Mouse (Mus musculus): ENCODE measurements at regions not wholly inside any gene's neighbourhood (a gene's known extent, or its start where the extent isn't known, plus 50 kb on each side); places are given as distances from the start of the nearest gene placed in this dataset.

GRCm38 (mm10) chr13:75204417-75204816 is 114.8 kb downstream of the Pcsk1 start:
- H3K9me3 ChIP-seq: no peaks in the 10 kb centered on the region
- peak; percentile 83 for ATAC-seq (replicated peaks)
- H3K4me3 ChIP-seq: no peak overlapping the region
- H3K4me2 ChIP-seq: no peak overlapping the region
- H3K4me1 ChIP-seq: no peaks in the 10 kb centered on the region
- H3K27me3 ChIP-seq (replicated peaks): no peaks in the 10 kb centered on the region
- no peak overlapping the region for H3K9ac ChIP-seq
- WGBS: 33% methylated on average over 2 of the region's 2 CpGs
- H3K27ac ChIP-seq: no peak overlapping the region
- H3K36me3 ChIP-seq (replicated peaks): no peaks in the 10 kb centered on the region

DNA sequence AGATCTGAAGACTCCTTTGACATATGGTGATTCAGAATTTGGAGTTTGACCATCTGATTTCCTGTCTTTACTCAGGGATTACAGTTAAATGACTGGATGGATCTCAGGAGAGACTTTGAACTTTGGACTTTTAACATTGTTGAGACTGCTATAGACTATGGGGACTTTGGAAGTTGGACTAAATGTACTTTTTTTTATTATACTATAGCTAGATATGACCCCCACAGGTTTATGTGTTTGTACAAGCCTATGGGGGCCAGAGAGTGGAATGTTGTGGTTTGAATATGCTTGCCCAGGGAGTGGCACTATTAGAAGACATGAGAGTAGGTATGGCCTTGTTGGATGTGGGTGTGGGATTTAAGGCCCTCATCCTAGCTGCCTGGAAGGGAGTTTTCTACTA is 134.3 kb downstream of the Pcsk1 start:
- Histone ChIP-seq H3K4me2 (no peak overlapping the region), H3K36me3 (replicated peaks) (no peaks in the 10 kb centered on the region), H3K4me1 (no peaks in the 10 kb centered on the region), H3K27ac (no peak overlapping the region), H3K9me3 (no peaks in the 10 kb centered on the region), H3K4me3 (no peak overlapping the region), H3K27me3 (replicated peaks) (no peaks in the 10 kb centered on the region), H3K9ac (no peak overlapping the region)
- no peak for ATAC-seq (replicated peaks)

DNA sequence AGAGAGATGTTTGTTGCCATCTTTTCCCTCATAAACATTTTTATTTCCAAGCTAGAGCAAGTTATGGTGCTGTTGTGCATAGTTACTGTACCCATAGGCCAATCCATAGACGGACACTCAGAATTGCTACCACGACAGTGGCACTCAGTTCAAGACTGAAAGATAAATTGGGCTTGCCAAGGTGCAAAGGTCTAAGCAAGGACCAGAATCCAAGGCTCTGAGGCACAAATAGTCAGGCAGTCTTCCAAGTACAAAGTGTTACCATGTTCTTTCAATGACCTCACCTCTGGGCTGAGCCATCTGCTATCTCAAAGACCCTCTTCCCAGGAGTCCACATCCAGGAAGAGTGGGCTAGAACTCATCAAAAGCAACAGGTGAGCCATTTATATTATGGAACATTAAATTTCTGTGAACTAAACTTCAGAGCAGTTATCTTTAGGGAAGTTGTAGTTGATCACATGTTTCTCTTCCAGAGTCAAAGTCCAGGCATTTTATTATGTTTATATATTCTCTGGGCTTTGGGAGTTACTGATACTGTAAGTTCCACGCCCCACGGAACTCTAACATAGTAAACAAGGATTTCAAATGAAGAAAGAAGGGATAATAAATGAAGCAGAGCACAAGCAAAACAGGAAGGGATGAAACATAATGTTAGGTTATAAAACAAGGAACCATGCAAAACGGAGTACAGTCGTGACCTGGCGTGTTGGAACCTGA is 136.1 kb downstream of the Pcsk1 start:
- Histone ChIP-seq H3K4me3 (no peak overlapping the region), H3K4me2 (no peak overlapping the region), H3K9me3 (no peaks in the 10 kb centered on the region), H3K36me3 (replicated peaks) (no peaks in the 10 kb centered on the region), H3K4me1 (no peaks in the 10 kb centered on the region), H3K27me3 (replicated peaks) (no peaks in the 10 kb centered on the region), H3K27ac (no peak overlapping the region), H3K9ac (no peak overlapping the region)
- no peak for ATAC-seq (replicated peaks)
- WGBS: 94% methylated on average over 7 of the region's 7 CpGs

DNA sequence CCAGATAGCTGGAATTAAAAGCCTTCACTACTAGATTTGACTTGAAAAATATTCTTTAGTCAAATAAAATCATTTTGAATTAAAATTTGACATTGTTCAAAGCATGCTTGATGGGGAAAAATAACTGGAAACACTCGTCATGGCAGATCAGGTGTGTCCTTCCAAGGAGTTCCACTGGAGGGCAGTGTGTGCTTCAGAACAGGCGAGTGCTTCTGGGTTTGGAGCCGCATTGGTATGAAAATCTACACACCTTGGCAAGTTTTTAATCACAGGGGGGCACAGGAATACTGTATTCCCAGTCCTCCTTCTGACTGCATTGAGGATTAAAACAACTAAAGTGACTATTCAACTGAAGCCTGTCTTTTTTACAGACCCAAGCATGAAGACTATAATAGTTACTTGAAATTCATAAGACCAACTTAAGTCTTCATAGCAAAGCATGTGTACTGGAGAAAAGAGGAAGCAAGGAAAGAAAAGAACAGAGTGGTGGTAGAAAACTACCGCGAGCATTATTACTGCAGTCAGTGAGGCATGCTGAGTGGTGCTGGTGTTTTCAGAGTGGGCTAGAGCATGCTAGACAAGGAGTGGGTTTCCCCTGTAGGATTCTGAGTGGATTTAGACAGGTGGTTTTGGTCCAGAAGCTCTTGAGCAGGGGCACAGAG is 138.1 kb downstream of the Pcsk1 start:
- Histone ChIP-seq H3K9ac (no peak overlapping the region), H3K36me3 (replicated peaks) (no peaks in the 10 kb centered on the region), H3K4me2 (no peak overlapping the region), H3K4me1 (no peaks in the 10 kb centered on the region), H3K27ac (no peak overlapping the region), H3K27me3 (replicated peaks) (no peaks in the 10 kb centered on the region), H3K9me3 (no peaks in the 10 kb centered on the region), H3K4me3 (no peak overlapping the region)
- peak; percentile 86 for ATAC-seq (replicated peaks)
- 28% methylated on average over 5 of the region's 5 CpGs for WGBS

DNA sequence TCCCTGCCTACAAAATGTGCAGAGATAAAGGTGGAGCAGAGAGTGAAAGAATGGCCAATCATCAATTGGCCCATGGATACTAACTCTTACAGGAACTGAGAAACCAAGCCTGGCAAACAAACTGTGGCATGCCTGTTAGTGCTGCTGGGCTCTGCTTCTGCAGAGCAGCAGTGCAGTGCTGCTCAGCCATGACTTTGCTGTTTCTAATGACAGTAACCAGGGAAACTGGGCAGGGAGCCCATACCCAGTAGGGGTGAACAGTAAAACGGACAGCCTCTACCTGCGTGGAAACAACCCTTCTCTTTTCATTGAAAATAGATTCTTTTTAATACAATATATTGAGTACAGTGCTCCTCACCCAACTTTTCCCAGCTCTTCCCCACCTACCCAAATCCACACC is 146.8 kb downstream of the Pcsk1 start:
- H3K27ac ChIP-seq: no peak overlapping the region
- no peaks in the 10 kb centered on the region for H3K36me3 ChIP-seq (replicated peaks)
- ATAC-seq (replicated peaks): peak; percentile 78
- H3K4me1 ChIP-seq: no peaks in the 10 kb centered on the region
- no peaks in the 10 kb centered on the region for H3K9me3 ChIP-seq
- WGBS: 50% methylated on average over 2 of the region's 2 CpGs
- H3K4me2 ChIP-seq: no peak overlapping the region
- no peak overlapping the region for H3K4me3 ChIP-seq
- H3K9ac ChIP-seq: no peak overlapping the region
- H3K27me3 ChIP-seq (replicated peaks): no peaks in the 10 kb centered on the region
